Mouse (Mus musculus) CH12.LX (cell line): ENCODE data around the gene March9. TPM values are rescaled to one million over a fixed set of nuclear protein-coding genes. Genes with fewer than 3 reads are reported as not detected.

Source experiments
- DNase-seq: peaks from one replicate; pipeline ENCODE4 v3.0.0-alpha.2; 2013; ENCODE audit errors: extremely low read depth
- H3K27ac ChIP-seq: 2 replicates; pipeline ENCODE4 v1.5.1; 2012; ENCODE audit warnings: low read depth, mild to moderate bottlenecking, control low read depth, moderate library complexity; ENCODE audit not compliant: insufficient read depth
- H3K27me3 ChIP-seq: replicated peaks from 2 replicates; pipeline ENCODE3; 2012; ENCODE audit warnings: inconsistent platforms
- H3K36me3 ChIP-seq, 2 experiments: replicated peaks in 1 of 2; 2 replicates each; pipeline versions ENCODE3 to v1.6.1; 2012; ENCODE audit warnings: inconsistent platforms in 1 of 2, low read length in 1 of 2, mild to moderate bottlenecking in 1 of 2, mixed read lengths in 1 of 2, moderate library complexity in 1 of 2; ENCODE audit not compliant: control insufficient read depth in 1 of 2, insufficient read depth in 1 of 2
- H3K4me1 ChIP-seq, 2 experiments: 2 replicates each; pipeline ENCODE4 v1.6.1; 2012; ENCODE audit warnings: inconsistent platforms in 1 of 2, moderate library complexity in 1 of 2; ENCODE audit not compliant: insufficient read depth in 2 of 2, control insufficient read depth in 1 of 2
- H3K4me2 ChIP-seq: 2 replicates; pipeline ENCODE4 v1.6.1; 2012; ENCODE audit warnings: low read depth, mild to moderate bottlenecking, control low read depth; ENCODE audit not compliant: poor library complexity, insufficient read depth, severe bottlenecking
- H3K4me3 ChIP-seq, 3 experiments: fragments of 150-350 bp in 1 of 3; sonication (generic) in 1 of 3; replicated peaks in 1 of 3; 2 replicates each; pipeline versions ENCODE3 to v1.5.1; 2011 to 2012; ENCODE audit warnings: low read depth in 2 of 3, low read length in 2 of 3, mild to moderate bottlenecking in 2 of 3, moderate library complexity in 2 of 3, control low read depth in 1 of 3, improper control_type of control experiment in 1 of 3, inconsistent platforms in 1 of 3, mixed read lengths in 1 of 3; ENCODE audit not compliant: poor library complexity in 1 of 3
- H3K79me2 ChIP-seq: replicated peaks from 2 replicates; pipeline ENCODE4 v1.6.1; 2012; ENCODE audit warnings: mild to moderate bottlenecking, moderate library complexity; ENCODE audit not compliant: control insufficient read depth, poor library complexity, insufficient read depth, severe bottlenecking; ENCODE audit errors: extremely low read depth
- H3K9ac ChIP-seq: 2 replicates; pipeline ENCODE4 v1.6.1; 2012; ENCODE audit warnings: low read depth, mild to moderate bottlenecking, control low read depth, moderate library complexity; ENCODE audit not compliant: insufficient read depth
- H3K9me3 ChIP-seq: replicated peaks from 2 replicates; pipeline ENCODE3; 2012; ENCODE audit warnings: low read length, inconsistent platforms, mixed read lengths
- CTCF ChIP-seq, 2 experiments: IDR thresholded peaks in 1 of 2; conservative IDR thresholded peaks in 1 of 2; 2 replicates each; pipeline ENCODE4 v1.5.1; 2011 to 2012; ENCODE audit warnings: low read depth in 2 of 2, low read length in 2 of 2, improper control_type of control experiment in 1 of 2, inconsistent platforms in 1 of 2, mild to moderate bottlenecking in 1 of 2, moderate library complexity in 1 of 2
- ELF1 ChIP-seq: IDR thresholded peaks from 2 replicates; pipeline ENCODE4 v1.6.1; 2014; ENCODE audit warnings: low read depth, mild to moderate bottlenecking, inconsistent platforms, low read length, improper control_type of control experiment
- EP300 ChIP-seq: IDR thresholded peaks from 2 replicates; pipeline ENCODE4 v1.6.1; 2011; ENCODE audit warnings: low read length, improper control_type of control experiment
- ETS1 ChIP-seq: conservative IDR thresholded peaks from 2 replicates; pipeline ENCODE4 v1.6.1; 2012; ENCODE audit warnings: low read depth, mild to moderate bottlenecking, inconsistent platforms, low read length, improper control_type of control experiment, moderate library complexity
- JUND ChIP-seq: conservative IDR thresholded peaks from 2 replicates; pipeline ENCODE4 v1.6.1; 2011; ENCODE audit warnings: low read depth, low read length, improper control_type of control experiment
- KAT2A ChIP-seq: IDR thresholded peaks from 2 replicates; pipeline ENCODE4 v1.6.1; 2012; ENCODE audit warnings: low read length, improper control_type of control experiment, inconsistent platforms; ENCODE audit not compliant: insufficient replicate concordance
- MAX ChIP-seq: IDR thresholded peaks from 2 replicates; pipeline ENCODE4 v1.6.1; 2011; ENCODE audit warnings: low read length, improper control_type of control experiment
- MXI1 ChIP-seq: IDR thresholded peaks from 2 replicates; pipeline ENCODE4 v1.6.1; 2011; ENCODE audit warnings: mild to moderate bottlenecking, low read depth, low read length, improper control_type of control experiment
- MYC ChIP-seq: IDR thresholded peaks from 2 replicates; pipeline ENCODE4 v1.6.1; 2011; ENCODE audit warnings: low read depth, mild to moderate bottlenecking, improper control_type of control experiment, low read length
- NRF1 ChIP-seq: IDR thresholded peaks from 2 replicates; pipeline ENCODE4 v1.6.1; 2014; ENCODE audit warnings: low read depth, mild to moderate bottlenecking, inconsistent platforms, low read length, improper control_type of control experiment, moderate library complexity
- PAX5 ChIP-seq: IDR thresholded peaks from 2 replicates; pipeline ENCODE4 v1.6.1; 2012; ENCODE audit warnings: low read length, inconsistent platforms, mixed read lengths
- POLR2A ChIP-seq: IDR thresholded peaks from 2 replicates; pipeline ENCODE4 v1.6.1; 2011; ENCODE audit warnings: low read depth, mild to moderate bottlenecking, improper control_type of control experiment, low read length
- POLR2AphosphoS2 ChIP-seq: IDR thresholded peaks from 2 replicates; pipeline ENCODE4 v1.6.1; 2011; ENCODE audit warnings: low read depth, low read length, improper control_type of control experiment
- RAD21 ChIP-seq: IDR thresholded peaks from 2 replicates; pipeline ENCODE4 v1.6.1; 2011; ENCODE audit warnings: low read depth, mild to moderate bottlenecking, low read length, improper control_type of control experiment, moderate library complexity
- SIN3A ChIP-seq: IDR thresholded peaks from 2 replicates; pipeline ENCODE4 v1.6.1; 2012; ENCODE audit warnings: low read length, improper control_type of control experiment, inconsistent platforms
- SMC3 ChIP-seq: IDR thresholded peaks from 2 replicates; pipeline ENCODE4 v1.6.1; 2011; ENCODE audit warnings: low read depth, low read length, improper control_type of control experiment
- UBTF ChIP-seq: IDR thresholded peaks from 2 replicates; pipeline ENCODE4 v1.6.1; 2012; ENCODE audit warnings: low read depth, mild to moderate bottlenecking, inconsistent platforms, low read length, improper control_type of control experiment, moderate library complexity
- USF1 ChIP-seq: IDR thresholded peaks from 2 replicates; pipeline ENCODE4 v1.6.1; 2014; ENCODE audit warnings: low read depth, mild to moderate bottlenecking, inconsistent platforms, low read length, improper control_type of control experiment
- ZKSCAN1 ChIP-seq: IDR thresholded peaks from 2 replicates; pipeline ENCODE4 v1.6.1; 2012; ENCODE audit warnings: low read depth, inconsistent platforms, low read length, improper control_type of control experiment, borderline replicate concordance
- dilution Hi-C: fragments of 300-500 bp; cut with MboI; formaldehyde crosslinking; loops from 2 replicates; pipeline ENCODE4 v1.14.3; 2020; ENCODE audit warnings: low sequenced_read_pairs; ENCODE audit not compliant: extremely low pct_unique_long_range_greater_than_20kb, extremely low pct_ligation_motif_present
- in situ Hi-C: fragments of 300-500 bp; cut with MboI; formaldehyde crosslinking; loops from 3 replicates; pipeline ENCODE4 v1.14.3; 2019; ENCODE audit warnings: low sequenced_read_pairs, low pct_ligation_motif_present, low pct_unique_long_range_greater_than_20kb, mixed read lengths
- polyA plus RNA-seq: library from polyadenylated mRNA; unstranded; fragments of >175 nt; gene quantifications from 2 replicates; pipeline ENCODE4 v1.2.1, GENCODE M21; 2012; ENCODE audit warnings: low read depth; ENCODE audit not compliant: insufficient read length
- total RNA-seq, 2 experiments: library from RNA; depleted of rRNA; stranded (reverse); fragments of 300-350 nt in 1 of 2; fragments of >200 nt in 1 of 2; gene quantifications; 2 replicates each; pipeline ENCODE4 v1.2.3; 2012 to 2014

March9 gene
- total and polyA plus RNA-seq, 3 experiments: 0.68 to 3.4 (median 1.0) TPM

DNA sequence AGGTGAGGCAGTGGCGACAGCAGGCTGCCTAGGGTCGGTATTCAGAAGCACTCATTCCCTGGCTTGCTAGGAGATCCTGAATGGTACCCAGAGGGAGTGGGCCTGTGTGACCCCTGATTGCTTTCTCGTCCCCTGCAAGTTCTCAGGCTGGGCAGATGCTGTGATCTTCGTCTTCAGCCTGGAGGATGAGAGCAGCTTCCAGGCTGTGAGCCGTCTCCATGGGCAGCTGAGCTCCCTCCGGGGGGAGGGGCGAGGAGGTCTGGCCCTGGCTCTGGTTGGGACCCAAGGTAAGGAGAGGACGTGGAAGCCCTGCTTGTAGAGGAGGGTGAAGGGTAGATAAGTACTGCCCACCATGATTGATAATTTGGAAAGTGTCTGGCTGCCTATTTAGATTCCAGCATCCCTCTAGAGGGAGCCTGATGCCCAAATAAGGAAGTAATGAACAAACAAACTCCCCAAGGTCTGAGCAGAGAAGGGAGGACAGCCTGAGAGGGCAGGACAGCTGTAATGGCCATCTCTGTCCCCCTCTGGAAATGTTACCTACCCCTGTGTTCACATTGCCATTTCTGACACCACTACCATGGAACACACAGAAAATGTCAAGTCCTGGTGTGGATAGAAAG lies 23.4 kb upstream of the March9 start:
- in situ Hi-C loops: no loop called here
- Histone ChIP-seq H3K4me2 (no peak overlapping the region), H3K36me3 (peaks cover 68 to 94% of the 10 kb centered on the region in 2 experiments)

DNA sequence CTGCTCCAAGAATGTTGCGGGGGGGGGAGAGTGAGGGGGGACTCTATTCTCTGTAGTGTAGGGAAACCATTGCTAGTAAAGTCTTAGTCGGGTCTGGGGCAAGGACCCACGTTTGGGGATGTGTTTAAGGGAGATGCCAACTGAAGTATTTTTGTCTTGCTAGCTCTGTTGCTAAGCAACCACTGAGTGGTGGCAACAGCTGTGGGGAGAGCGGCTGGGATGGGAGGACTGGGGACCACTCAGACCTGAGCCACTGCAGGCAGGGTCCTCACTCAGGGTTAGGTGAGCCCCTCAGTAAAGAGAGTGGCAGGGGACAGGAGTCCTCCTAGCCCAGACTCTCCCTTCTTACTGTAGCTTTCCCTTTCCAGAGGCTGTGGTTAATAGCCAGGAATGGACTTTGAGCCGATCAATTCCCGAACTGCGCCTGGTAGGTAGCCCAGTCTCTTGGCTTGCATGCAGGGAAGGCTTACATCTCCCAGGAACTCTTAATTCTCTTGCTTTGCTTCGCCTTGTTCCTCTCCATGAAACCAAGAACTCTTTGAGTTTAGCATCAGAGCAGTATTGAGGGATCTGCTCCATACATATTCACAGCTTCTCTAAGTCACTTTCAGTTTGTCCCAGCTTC lies 22.1 kb upstream of the March9 start:
- Histone ChIP-seq H3K27me3 (no peaks in the 10 kb centered on the region), H3K4me2 (no peak overlapping the region)

More for the DNA sequence above, 23.4 kb upstream of the March9 start:
- Histone ChIP-seq H3K27me3 (no peaks in the 10 kb centered on the region), H3K4me1 (no peaks in the 10 kb centered on the region), H3K79me2 (peaks cover 3% of the 10 kb centered on the region; the same call in 1 of the 2 replicates), H3K27ac (no peak overlapping the region), H3K9ac (no peak overlapping the region), H3K9me3 (no peaks in the 10 kb centered on the region), H3K4me3 (no peak overlapping the region)
- no peak for TF ChIP-seq ELF1
- no peak for TF ChIP-seq SMC3
- TF ChIP-seq NRF1: no peak
- no peak for TF ChIP-seq ZKSCAN1
- TF ChIP-seq EP300: no peak
- no peak for TF ChIP-seq SIN3A
- TF ChIP-seq POLR2A: no peak
- TF ChIP-seq PAX5: no peak
- no peak for TF ChIP-seq MAX
- no peak for TF ChIP-seq POLR2AphosphoS2
- TF ChIP-seq CTCF (conservative IDR thresholded peaks at IDR 0.05 in 1 of 2, IDR thresholded peaks at IDR 0.05 in 1 of 2; ENCODE audit: low read depth in 2 of 2, low read length in 2 of 2): no peak
- no peak for TF ChIP-seq MXI1
- no peak for DNase-seq
- dilution Hi-C loops: no loop called here

More for the DNA sequence above, 22.1 kb upstream of the March9 start:
- Histone ChIP-seq H3K27ac (no peak overlapping the region), H3K9me3 (no peaks in the 10 kb centered on the region), H3K4me3 (no peak overlapping the region), H3K4me1 (peaks cover 0 to 8% of the 10 kb centered on the region in 2 experiments; a peak in 2 of 4 replicates), H3K36me3 (peaks cover 55 to 92% of the 10 kb centered on the region in 2 experiments), H3K79me2 (peaks cover 3% of the 10 kb centered on the region; the same call in 1 of the 2 replicates)
- TF ChIP-seq MYC (no peak), USF1 (no peak), ETS1 (no peak), JUND (no peak), UBTF (no peak), EP300 (no peak), KAT2A (no peak), RAD21 (no peak), NRF1 (no peak)
- TF ChIP-seq, all 38 proteins: peak for 0
- dilution Hi-C loops (no loop called here), in situ Hi-C loops (no loop called here)
- no peak overlapping the region for H3K9ac ChIP-seq
- no peak for DNase-seq
